Mouse (Mus musculus) layer of hippocampus, adult 2 months (tissue): ENCODE results near the gene Fgd3. TPM values are rescaled to one million over a fixed set of nuclear protein-coding genes. Genes with fewer than 3 reads are reported as not detected.

Experiments
- DNase-seq, 2 experiments: peaks; one replicate each; pipeline ENCODE4 v3.0.0; 2022; ENCODE audit warnings: low spot score in 2 of 2
- H3K27ac ChIP-seq: fragments of 200-600 bp; 2 replicates; pipeline ENCODE4 v1.8.1; 2022
- H3K4me3 ChIP-seq: fragments of 200-600 bp; 2 replicates; pipeline ENCODE4 v1.8.1; 2022; ENCODE audit warnings: mild to moderate bottlenecking
- CTCF ChIP-seq: fragments of 200-600 bp; conservative IDR thresholded peaks from 2 replicates; pipeline ENCODE4 v1.8.1; 2022; ENCODE audit warnings: antibody characterized with exemption, mild to moderate bottlenecking, moderate library complexity
- total RNA-seq, 2 experiments: library from RNA; stranded (reverse); gene quantifications; 2 replicates each; pipeline ENCODE4 v1.2.3; 2021

Fgd3 gene
- total RNA-seq, 2 experiments from 2014 or later, result 5.6 to 7.1 TPM

DNA sequence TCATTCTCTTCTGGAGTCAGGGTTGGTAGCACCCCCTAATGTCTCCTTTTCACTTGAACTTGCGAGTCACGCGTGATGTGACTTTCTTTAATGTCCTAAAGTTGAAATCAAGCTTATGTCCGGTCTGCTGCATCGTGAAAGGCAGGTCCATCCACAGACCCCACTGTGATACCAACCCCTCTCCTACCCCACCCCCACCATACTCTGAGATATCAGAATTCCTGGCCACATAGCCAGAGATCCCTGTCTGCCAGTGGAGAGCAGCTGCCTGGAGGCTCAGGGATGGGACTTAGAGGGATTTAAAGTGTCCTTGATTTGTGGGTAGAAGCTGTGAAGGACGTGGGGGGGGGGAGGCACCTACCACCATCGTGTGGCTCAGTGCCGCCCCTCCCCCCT lies 71.6 kb downstream of the Fgd3 start, which contains the start of gene Susd3:
TSS of gene Susd3 (minus strand) at position 240 of the 396 bp plus-strand sequence.
- DNase-seq, result no peak
- Histone ChIP-seq H3K27ac (no peak within 1 kb of the TSS), H3K4me3 (peak within 1 kb of the TSS; percentile 45)
- TF ChIP-seq CTCF, result no peak

DNA sequence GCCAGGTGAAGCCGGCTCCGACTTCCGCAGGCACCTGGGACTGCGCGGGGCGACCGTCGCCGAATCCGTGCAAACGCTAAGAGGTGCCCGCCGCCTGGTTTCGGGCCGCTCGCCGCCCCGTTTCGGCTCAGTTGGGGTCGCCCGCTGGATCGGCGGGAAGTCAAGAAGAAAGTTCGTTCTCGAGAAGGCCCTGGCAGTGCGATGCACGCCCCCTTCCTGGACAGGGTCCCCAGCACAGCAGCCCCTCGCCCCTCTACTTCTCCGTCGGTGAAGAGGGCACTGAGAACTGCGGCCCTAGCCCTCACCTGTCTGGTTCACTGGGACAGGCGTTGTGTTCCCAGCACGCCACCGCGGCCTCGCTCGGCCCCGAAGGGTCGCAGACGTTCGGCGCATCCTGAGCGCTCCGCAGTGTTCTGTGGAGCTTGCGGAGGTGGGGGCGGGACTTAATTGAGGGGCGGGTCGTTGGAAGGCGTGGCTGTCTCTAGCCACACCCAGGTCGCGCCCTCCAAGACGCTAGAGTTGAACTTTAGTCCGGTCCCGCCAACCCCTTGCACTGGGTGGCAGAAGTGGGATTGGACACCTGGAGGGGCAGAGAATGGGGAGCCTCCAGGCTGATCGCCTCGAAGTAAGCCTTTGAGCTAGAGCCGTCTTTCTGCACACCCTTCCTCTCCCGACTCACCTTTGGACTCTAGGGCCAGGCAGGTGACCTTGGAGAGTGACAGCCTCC lies 72.2 kb downstream of the Fgd3 start:
- Histone ChIP-seq H3K4me3 (peak overlapping the region; percentile 45), H3K27ac (no peak overlapping the region)
- no peak for TF ChIP-seq CTCF
- DNase-seq, result no peak

DNA sequence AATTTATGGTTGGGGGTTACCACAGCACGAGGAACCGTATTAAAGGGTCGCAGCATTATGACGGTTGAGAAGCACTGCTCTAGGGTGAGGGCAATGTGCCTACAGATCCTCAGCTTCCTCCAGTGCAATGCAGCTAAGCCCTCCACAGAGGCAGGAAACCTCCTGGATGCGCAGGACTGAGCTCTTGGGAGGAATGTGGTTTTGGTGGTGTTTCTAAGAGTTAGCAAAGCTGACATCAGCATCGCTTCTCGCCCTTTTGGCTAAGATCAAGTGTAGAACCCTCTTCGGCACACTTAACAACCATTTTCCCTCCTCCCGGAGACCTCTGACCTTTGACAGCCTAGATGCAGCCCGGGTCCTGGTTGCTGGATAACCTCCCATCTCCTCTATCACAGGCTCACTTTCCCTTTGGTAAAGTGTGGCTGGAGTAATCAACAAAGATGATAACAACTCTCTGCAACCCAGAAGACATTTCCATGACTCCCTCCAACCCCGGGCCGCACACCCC lies 72.8 kb downstream of the Fgd3 start:
- TF ChIP-seq CTCF, result no peak
- Histone ChIP-seq H3K4me3 (peak overlapping the region; percentile 45), H3K27ac (no peak overlapping the region)
- DNase-seq, result no peak

DNA sequence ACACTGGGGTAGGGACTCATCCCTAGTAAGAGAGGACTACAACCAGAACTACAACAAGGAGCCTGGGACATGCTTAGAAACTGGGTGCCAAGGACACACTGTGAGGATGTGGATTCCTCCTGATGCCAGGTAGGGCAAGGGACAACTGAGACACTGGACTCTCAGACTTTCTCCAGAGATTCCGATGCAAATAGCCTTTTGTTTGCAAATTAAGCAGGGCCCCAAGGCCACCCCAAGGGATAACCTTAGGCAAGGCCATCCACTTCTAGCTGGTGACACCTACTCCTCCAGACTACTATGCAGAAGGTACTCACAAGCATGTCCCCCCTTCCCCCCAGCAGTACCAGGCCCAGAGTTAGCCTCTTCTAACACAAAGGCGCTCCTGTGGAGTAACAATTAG lies 73.5 kb downstream of the Fgd3 start:
- no peak for DNase-seq
- Histone ChIP-seq H3K4me3 (no peak overlapping the region), H3K27ac (no peak overlapping the region)
- TF ChIP-seq CTCF, result no peak

DNA sequence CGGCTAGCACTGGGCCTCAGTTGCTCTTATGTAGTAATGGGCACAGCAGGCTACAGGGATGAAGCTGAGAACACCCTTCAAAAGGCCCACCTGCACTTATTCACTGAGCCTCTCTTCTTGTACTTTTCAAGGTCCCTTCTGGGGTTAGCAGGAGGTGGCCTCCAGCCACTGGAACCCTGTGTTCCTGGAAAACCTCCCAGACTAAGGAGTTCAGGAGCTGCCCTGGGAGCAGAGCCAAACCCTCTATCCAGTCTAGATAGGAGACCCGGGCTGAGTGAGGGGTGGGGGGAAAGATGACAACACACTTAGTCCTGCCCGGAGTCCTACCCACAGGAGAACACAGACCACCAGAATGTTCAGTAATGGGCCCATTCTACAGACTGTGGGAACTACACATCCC lies 74.1 kb downstream of the Fgd3 start:
- DNase-seq, result no peak
- no peak overlapping the region for H3K27ac ChIP-seq
- no peak overlapping the region for H3K4me3 ChIP-seq
- no peak for TF ChIP-seq CTCF

DNA sequence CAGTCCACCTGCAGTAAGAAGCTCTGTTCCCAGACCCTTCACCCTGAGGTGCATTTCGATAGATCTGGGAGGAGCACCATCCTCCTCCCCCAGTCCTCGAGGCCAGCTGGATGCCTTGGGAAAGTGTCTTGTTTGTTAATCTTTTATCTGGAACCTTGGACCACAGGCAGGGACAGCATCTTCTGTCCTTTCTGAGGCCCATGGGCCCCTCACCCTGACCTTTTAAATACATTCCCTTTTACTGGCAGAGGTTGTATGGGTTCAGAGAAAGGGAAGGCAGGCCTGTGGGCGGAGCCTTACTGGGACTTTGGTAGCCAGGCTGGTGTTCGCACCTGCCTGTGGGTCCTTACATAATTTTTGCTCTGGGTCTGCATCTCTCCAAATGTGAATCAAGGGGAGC lies 74.9 kb downstream of the Fgd3 start:
- Histone ChIP-seq H3K4me3 (no peak overlapping the region), H3K27ac (no peak overlapping the region)
- no peak for DNase-seq
- TF ChIP-seq CTCF, result no peak

DNA sequence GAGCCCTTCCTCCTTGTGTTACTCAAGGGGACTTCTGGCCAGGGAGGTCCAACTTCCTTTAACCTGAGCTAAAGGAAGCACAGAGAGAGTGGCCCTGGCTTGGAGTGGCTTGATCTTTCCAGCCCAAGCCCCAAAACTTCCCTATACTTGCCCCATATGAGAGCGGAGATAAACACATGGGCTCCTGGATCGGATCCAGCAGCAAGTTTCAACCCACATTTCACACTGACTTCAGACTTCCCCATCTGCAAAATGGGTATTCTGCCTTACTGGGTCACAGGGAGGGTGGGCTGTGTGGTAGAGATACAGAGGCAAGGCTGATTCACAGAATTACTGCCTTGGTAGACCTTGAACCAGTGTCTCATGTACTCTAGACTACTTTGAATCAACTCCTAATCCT lies 76.6 kb downstream of the Fgd3 start:
- H3K4me3 ChIP-seq, result no peak overlapping the region
- DNase-seq, result no peak
- no peak for TF ChIP-seq CTCF
- H3K27ac ChIP-seq, result peak overlapping the region; percentile 14; the same call in 1 of the 2 replicates

DNA sequence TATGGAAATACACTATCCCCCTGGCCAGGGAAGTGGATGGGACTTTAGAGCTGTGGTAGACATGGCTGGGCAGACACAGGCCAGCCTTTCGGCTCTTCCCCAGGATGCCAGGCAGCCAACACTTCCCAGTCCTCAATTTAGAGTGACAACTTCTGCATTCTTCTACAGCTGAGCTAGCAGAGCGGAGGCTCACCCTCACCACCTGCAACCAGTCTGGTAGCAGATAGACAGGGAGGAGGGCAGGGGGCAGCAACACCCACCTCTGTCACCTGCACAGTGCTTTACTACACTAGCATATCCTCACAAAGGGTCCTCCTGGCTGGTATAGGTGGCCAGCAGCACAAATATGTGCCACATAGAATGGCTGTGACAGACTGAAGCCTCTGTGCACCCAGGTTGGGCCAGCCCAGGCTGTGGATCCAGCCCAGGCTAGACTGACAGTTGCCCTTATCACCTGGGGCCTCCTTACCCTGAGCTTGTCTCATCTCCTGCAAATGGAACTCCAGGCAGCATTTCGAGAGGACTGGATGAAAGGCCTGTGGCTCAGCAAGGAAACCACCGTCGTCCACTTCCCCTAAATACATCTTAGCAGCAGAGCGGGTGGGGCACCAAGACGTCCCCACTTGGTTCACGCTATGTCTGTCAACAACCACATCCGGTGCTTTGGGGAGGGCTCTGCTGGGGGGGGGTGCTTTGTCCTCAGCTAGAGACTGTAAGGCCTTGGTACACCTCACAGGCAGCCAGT lies 77.6 kb downstream of the Fgd3 start:
- TF ChIP-seq CTCF, result no peak
- no peak for DNase-seq
- Histone ChIP-seq H3K4me3 (no peak overlapping the region), H3K27ac (peak overlapping the region; percentile 64; the same call in 1 of the 2 replicates)

DNA sequence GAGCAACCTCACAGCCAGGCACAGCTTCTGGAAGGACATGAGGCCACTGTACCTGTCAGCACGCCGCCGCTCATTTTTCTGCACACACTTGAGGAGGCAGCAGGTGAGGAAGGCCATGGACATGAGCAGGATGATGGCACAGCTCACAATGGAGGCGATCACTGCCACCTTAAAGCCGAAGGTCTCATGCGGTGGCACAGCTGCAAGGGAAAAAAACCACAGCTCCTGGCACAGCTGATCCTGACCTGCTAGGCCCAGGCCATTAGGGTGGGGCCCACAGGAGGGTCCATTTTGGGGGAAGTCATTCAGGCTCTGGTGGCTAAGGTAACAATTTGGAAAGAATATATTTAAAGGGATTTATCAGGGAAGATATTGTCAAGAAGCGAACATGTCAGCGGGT lies 81.4 kb downstream of the Fgd3 start:
- no peak overlapping the region for H3K4me3 ChIP-seq
- no peak for DNase-seq
- no peak for TF ChIP-seq CTCF
- no peak overlapping the region for H3K27ac ChIP-seq

DNA sequence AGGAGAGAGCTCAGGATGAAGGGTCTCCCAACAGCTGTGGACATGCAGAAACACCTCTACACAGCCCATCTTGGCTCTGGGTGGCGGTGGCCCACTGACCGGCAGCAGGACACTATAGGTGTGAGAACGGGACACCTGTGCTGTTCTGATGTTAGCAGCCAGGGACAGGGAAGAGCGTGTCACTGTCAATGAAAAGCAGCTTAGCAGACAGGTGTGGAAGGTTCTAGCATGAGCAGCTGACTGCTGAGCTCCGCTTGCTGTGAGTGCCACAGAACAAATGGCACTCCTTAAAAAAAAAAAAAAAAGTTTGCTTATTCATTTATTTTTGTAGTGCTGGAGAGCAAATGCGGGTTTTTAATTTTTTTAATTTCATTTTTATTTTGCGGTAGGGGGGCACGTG lies 82.5 kb downstream of the Fgd3 start:
- no peak overlapping the region for H3K4me3 ChIP-seq
- DNase-seq, result no peak
- H3K27ac ChIP-seq, result no peak overlapping the region
- TF ChIP-seq CTCF, result no peak

DNA sequence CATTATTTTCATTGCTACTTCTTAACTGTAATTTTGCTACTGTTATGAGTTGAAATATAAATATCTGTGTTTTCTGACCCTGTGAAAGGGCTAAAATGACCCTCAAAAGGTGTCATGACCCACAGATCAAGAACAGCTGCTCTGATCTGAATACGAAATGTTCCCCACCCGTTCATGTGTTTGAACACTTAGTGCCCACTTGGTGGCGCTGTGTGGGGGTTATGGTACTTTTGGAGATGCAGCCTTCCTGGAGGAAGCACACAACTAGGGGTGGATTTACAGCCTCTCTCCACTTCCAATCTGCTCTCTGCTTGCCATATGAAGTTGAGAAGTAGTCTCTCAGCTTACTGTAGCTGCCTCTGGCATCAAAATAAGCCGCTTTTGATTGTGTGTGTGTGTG lies 85.4 kb downstream of the Fgd3 start:
- no peak overlapping the region for H3K27ac ChIP-seq
- no peak overlapping the region for H3K4me3 ChIP-seq
- DNase-seq, result no peak
- peak; percentile 42 for TF ChIP-seq CTCF

DNA sequence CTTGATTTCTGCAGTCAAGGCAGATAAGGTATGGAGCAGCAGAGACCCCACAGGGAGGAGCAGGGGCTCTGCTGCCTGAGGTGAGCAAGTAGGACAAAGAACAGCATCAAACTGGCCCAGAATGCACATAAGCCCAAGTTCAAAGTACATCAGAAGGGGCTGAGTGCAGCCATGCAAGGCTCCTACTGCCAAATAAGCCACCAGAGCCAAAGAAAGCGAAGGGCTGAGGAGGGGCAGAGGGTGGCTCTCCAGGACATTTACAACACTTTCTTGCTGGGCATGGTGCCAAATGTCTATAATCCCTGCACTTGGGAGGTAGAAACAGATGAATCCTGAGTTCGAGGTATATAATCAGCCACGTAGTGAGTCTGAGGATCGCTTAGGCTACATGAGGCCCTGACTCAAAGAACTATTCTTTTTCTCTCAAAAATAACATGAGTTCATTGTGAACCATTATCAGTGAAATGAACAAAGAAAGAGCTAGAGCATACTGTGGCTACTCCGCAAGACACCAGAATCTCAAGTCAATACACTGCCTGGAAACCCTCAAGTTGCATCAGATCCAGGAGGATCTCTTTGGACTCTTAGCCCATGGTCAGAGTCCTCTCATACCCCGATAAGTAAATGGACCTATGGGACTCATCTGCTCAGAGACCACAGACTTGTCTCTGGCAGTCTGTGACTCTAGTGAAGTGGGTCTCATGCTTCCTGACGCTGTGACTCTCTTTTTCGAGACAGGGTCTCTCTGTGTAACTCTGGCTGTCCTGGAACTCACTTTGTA lies 86.1 kb downstream of the Fgd3 start:
- no peak for TF ChIP-seq CTCF
- Histone ChIP-seq H3K4me3 (no peak overlapping the region), H3K27ac (no peak overlapping the region)
- DNase-seq, result no peak

DNA sequence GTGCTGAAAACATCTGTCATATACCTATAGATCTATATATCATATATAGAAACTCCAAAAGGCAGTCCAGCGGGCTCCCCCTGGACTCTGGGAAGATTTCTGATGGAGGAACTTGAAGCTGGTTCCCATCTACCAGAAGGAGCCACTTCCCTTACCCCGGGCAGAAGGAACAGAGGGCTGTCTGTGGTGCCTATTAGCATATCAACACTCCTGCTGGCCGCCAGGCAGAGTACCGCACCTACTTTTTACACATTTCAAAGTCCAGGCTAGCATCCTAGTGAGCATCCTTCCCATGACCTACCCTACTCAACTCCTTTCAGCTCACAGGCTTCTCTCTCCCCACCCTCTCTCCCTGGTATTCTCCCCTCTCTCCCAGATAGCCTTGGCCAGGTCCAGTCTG lies 94.5 kb downstream of the Fgd3 start:
- TF ChIP-seq CTCF, result no peak
- DNase-seq, result no peak
- H3K4me3 ChIP-seq, result no peak overlapping the region
- no peak overlapping the region for H3K27ac ChIP-seq
